Mouse (Mus musculus): ENCODE measurements at regions not wholly inside any gene's neighbourhood (a gene's known extent, or its start where the extent isn't known, plus 50 kb on each side); places are given as distances from the start of the nearest gene placed in this dataset.
"Not testable (repeated sequence)": the region's sequence is repeated elsewhere in the genome, so short reads cannot be mapped to it uniquely, and the experiment has no call there.

DNA sequence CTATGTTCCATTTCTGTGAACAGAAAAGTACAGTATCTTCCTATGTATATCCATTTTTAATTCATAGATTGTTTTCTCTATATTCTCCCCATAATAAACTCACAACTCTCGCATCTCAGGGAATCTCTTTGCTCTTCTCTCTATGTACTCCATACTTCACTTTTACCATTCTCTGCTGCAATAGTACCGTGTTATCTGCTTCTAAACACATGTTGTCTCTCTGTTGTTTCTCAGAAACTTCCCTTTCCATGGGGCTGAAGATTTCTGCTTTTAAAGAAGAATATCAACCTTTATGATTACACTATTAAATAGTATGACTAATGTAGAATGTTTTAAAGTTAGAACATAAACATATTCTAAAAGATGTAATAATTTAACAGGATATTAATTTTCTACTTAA, 207.9 kb upstream of the Cntn3 start:
- no peaks in the 10 kb centered on the region for H3K27me3 ChIP-seq (ENCODE audit: control insufficient read depth, insufficient read depth, low read length, poor library complexity, severe bottlenecking)
- H3K36me3 ChIP-seq (ENCODE audit: control insufficient read depth, insufficient read depth, low read length, poor library complexity, severe bottlenecking), result no peaks in the 10 kb centered on the region
- H3K4me1 ChIP-seq (ENCODE audit: control insufficient read depth, insufficient read depth, low read length), result no peaks in the 10 kb centered on the region
- no peak overlapping the region for H3K4me3 ChIP-seq (ENCODE audit: low read depth, low read length)
- no peak overlapping the region for H3K9ac ChIP-seq (ENCODE audit: low read depth, poor library complexity, severe bottlenecking)
- TF ChIP-seq CTCF (IDR thresholded peaks at IDR 0.05; ENCODE audit: low read depth, low read length) (no peak), POLR2A (IDR thresholded peaks at IDR 0.05; ENCODE audit: insufficient read depth, low read length) (no peak)
- no peaks in the 10 kb centered on the region for H3K9me3 ChIP-seq (replicated peaks; ENCODE audit: control insufficient read depth, insufficient read depth, low read length, poor library complexity, severe bottlenecking)
- no peak overlapping the region for H3K27ac ChIP-seq (ENCODE audit: insufficient read depth, low read length)

GRCm38 (mm10) chr6:102774580-102774979, 201.7 kb upstream of the Cntn3 start:
- Histone ChIP-seq H3K27ac (ENCODE audit: insufficient read depth, low read length) (no peak overlapping the region), H3K9me3 (replicated peaks; ENCODE audit: control insufficient read depth, insufficient read depth, low read length, poor library complexity, severe bottlenecking) (peaks cover 2% of the 10 kb centered on the region; the same call in 1 of the 2 replicates), H3K4me1 (ENCODE audit: control insufficient read depth, insufficient read depth, low read length) (no peaks in the 10 kb centered on the region), H3K36me3 (ENCODE audit: control insufficient read depth, insufficient read depth, low read length, poor library complexity, severe bottlenecking) (no peaks in the 10 kb centered on the region), H3K4me3 (ENCODE audit: low read depth, low read length) (no peak overlapping the region), H3K27me3 (ENCODE audit: control insufficient read depth, insufficient read depth, low read length, poor library complexity, severe bottlenecking) (no peaks in the 10 kb centered on the region), H3K9ac (ENCODE audit: low read depth, poor library complexity, severe bottlenecking) (no peak overlapping the region)
- TF ChIP-seq EP300 (IDR thresholded peaks at IDR 0.05; ENCODE audit: insufficient read depth, low read depth, low read length), result no peak
- TF ChIP-seq CTCF (IDR thresholded peaks at IDR 0.05; ENCODE audit: low read depth, low read length), result no peak
- TF ChIP-seq POLR2A (IDR thresholded peaks at IDR 0.05; ENCODE audit: insufficient read depth, low read length), result no peak

DNA sequence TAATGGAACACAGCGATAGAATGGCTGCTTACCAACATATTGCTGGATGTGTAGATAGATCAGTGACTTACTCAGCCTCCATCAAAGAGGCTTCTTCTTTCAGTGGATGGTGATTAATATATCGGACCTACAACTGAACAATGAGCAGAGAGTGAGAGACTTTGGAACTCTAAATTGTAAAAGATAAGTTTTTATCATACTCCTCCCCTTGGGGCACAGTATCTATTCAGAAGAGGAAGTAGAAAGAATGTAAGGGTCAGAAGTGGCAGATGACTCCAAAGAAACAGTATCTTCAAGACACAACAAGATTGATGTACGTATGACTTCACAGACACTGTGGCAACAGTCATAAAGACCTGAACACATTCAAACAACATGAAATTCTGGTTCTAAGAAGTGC, 189.5 kb upstream of the Cntn3 start:
- Histone ChIP-seq H3K4me3 (ENCODE audit: low read depth, low read length) (no peak overlapping the region), H3K27me3 (ENCODE audit: control insufficient read depth, insufficient read depth, low read length, poor library complexity, severe bottlenecking) (no peaks in the 10 kb centered on the region)

DNA sequence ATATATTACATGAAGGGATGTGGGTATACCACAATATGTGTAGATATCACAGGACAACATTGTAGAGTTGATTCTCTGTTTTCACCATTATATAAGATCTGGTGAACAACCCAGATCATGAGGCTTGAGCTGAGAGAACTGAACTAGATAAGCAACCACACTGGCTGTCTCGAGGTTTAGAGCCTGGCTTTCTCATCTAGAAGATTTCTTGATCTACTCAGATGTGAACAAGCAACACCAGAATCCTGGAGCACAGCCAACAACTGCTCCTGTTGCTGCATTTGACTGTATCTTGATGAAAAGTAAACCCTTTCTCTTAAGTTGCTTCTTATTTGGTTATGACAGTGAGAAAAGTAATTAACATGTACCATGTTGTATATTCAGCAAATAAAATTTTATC, 182.1 kb upstream of the Cntn3 start:
- H3K9ac ChIP-seq (ENCODE audit: low read depth, poor library complexity, severe bottlenecking), result no peak overlapping the region
- no peaks in the 10 kb centered on the region for H3K27me3 ChIP-seq (ENCODE audit: control insufficient read depth, insufficient read depth, low read length, poor library complexity, severe bottlenecking)
- TF ChIP-seq POLR2A (IDR thresholded peaks at IDR 0.05; ENCODE audit: insufficient read depth, low read length) (no peak), CTCF (IDR thresholded peaks at IDR 0.05; ENCODE audit: low read depth, low read length) (no peak), EP300 (IDR thresholded peaks at IDR 0.05; ENCODE audit: insufficient read depth, low read depth, low read length) (no peak)
- H3K4me1 ChIP-seq (ENCODE audit: control insufficient read depth, insufficient read depth, low read length), result peaks cover 2% of the 10 kb centered on the region
- peaks cover 9% of the 10 kb centered on the region; the same call in 1 of the 2 replicates for H3K9me3 ChIP-seq (replicated peaks; ENCODE audit: control insufficient read depth, insufficient read depth, low read length, poor library complexity, severe bottlenecking)
- no peak overlapping the region for H3K4me3 ChIP-seq (ENCODE audit: low read depth, low read length)
- no peaks in the 10 kb centered on the region for H3K36me3 ChIP-seq (ENCODE audit: control insufficient read depth, insufficient read depth, low read length, poor library complexity, severe bottlenecking)
- no peak overlapping the region for H3K27ac ChIP-seq (ENCODE audit: insufficient read depth, low read length)

More for the DNA sequence above, 189.5 kb upstream of the Cntn3 start:
- TF ChIP-seq EP300 (IDR thresholded peaks at IDR 0.05; ENCODE audit: insufficient read depth, low read depth, low read length) (no peak), POLR2A (IDR thresholded peaks at IDR 0.05; ENCODE audit: insufficient read depth, low read length) (no peak), CTCF (IDR thresholded peaks at IDR 0.05; ENCODE audit: low read depth, low read length) (no peak)
- H3K4me1 ChIP-seq (ENCODE audit: control insufficient read depth, insufficient read depth, low read length), result no peaks in the 10 kb centered on the region
- no peaks in the 10 kb centered on the region for H3K36me3 ChIP-seq (ENCODE audit: control insufficient read depth, insufficient read depth, low read length, poor library complexity, severe bottlenecking)
- no peak overlapping the region for H3K9ac ChIP-seq (ENCODE audit: low read depth, poor library complexity, severe bottlenecking)
- no peaks in the 10 kb centered on the region for H3K9me3 ChIP-seq (replicated peaks; ENCODE audit: control insufficient read depth, insufficient read depth, low read length, poor library complexity, severe bottlenecking)
- H3K27ac ChIP-seq (ENCODE audit: insufficient read depth, low read length), result no peak overlapping the region

DNA sequence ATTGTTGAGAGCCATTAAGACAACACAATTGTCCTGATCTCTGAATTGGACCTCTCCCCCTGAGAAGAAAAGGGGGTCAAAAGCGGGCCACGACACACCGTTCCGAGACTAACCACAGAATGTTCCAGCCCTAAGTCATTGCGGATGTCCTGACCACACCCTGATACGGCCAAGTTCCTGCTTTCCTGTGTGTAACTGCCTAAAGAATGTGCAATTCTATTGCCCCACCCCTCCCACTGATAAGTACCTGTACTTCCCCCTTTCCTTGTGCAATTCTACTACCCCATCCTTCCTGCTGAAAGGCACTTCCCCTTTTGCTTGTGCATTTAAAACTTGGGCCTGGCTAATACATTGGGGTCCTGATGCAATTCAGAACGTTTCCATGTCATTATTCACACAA, 177.3 kb upstream of the Cntn3 start:
- H3K9ac ChIP-seq (ENCODE audit: low read depth, poor library complexity, severe bottlenecking), result not testable (repeated sequence)

GRCm38 (mm10) chr6:102746440-102746839, 173.5 kb upstream of the Cntn3 start:
- Histone ChIP-seq H3K9me3 (replicated peaks; ENCODE audit: control insufficient read depth, insufficient read depth, low read length, poor library complexity, severe bottlenecking) (peaks cover 20% of the 10 kb centered on the region), H3K27ac (ENCODE audit: insufficient read depth, low read length) (peak overlapping the region; percentile 28; the same call in 1 of the 2 replicates)
- not testable (repeated sequence) for H3K4me1 ChIP-seq (ENCODE audit: control insufficient read depth, insufficient read depth, low read length); H3K4me3 ChIP-seq (ENCODE audit: low read depth, low read length); H3K36me3 ChIP-seq (ENCODE audit: control insufficient read depth, insufficient read depth, low read length, poor library complexity, severe bottlenecking); H3K9ac ChIP-seq (ENCODE audit: low read depth, poor library complexity, severe bottlenecking); H3K27me3 ChIP-seq (ENCODE audit: control insufficient read depth, insufficient read depth, low read length, poor library complexity, severe bottlenecking)

More for the DNA sequence above, 177.3 kb upstream of the Cntn3 start:
- not testable (repeated sequence) for H3K4me3 ChIP-seq (ENCODE audit: low read depth, low read length); H3K27me3 ChIP-seq (ENCODE audit: control insufficient read depth, insufficient read depth, low read length, poor library complexity, severe bottlenecking); H3K27ac ChIP-seq (ENCODE audit: insufficient read depth, low read length); H3K36me3 ChIP-seq (ENCODE audit: control insufficient read depth, insufficient read depth, low read length, poor library complexity, severe bottlenecking); H3K4me1 ChIP-seq (ENCODE audit: control insufficient read depth, insufficient read depth, low read length)
- H3K9me3 ChIP-seq (replicated peaks; ENCODE audit: control insufficient read depth, insufficient read depth, low read length, poor library complexity, severe bottlenecking), result peaks cover 20% of the 10 kb centered on the region

DNA sequence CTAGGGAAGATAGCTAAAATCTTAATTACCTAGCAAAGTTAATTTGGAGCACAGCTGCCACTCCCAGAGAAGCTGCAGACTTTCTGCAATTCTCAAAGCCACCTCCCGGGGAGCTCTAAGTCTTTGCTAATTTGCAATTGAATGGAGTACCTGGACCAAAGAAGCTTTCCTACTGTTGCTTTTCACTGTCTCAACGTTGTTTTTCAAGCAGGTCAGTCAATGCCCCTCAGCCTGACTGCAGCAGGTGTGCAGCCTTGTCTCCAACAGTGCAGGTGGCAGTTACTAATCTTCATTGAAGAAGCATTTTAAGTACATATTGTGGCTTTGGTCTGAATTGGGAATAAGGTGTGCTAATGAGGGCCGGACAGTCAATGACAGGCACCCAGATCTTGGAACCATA, 164.3 kb upstream of the Cntn3 start:
- not testable (repeated sequence) for H3K4me1 ChIP-seq (ENCODE audit: control insufficient read depth, insufficient read depth, low read length); H3K9me3 ChIP-seq (replicated peaks; ENCODE audit: control insufficient read depth, insufficient read depth, low read length, poor library complexity, severe bottlenecking); H3K27me3 ChIP-seq (ENCODE audit: control insufficient read depth, insufficient read depth, low read length, poor library complexity, severe bottlenecking); H3K36me3 ChIP-seq (ENCODE audit: control insufficient read depth, insufficient read depth, low read length, poor library complexity, severe bottlenecking); H3K9ac ChIP-seq (ENCODE audit: low read depth, poor library complexity, severe bottlenecking); H3K4me3 ChIP-seq (ENCODE audit: low read depth, low read length)
- H3K27ac ChIP-seq (ENCODE audit: insufficient read depth, low read length), result peak overlapping the region; percentile 90
- TF ChIP-seq EP300 (IDR thresholded peaks at IDR 0.05; ENCODE audit: insufficient read depth, low read depth, low read length), result peak; percentile 96
